8 mouse cellular contexts compared by ENCODE assay signal in genomic region chr9:49485892-49486311, GRCm38 (mm10). TPM values are rescaled to one million over a fixed set of nuclear protein-coding genes. Genes with fewer than 3 reads are reported as not detected.
DNase-seq lines count a peak whose midpoint lies in the region; ATAC-seq lines count a peak whose summit lies in the region.

Gene Ttc12 (minus strand): TSS chr9:49486225.

- H3K9me3 ChIP-seq in hindbrain, embryonic 16.5 days (ENCODE audit: control insufficient read depth, low read length), result no peaks in the 10 kb centered on the region

- H3K36me3 ChIP-seq in hindbrain, embryonic 16.5 days (ENCODE audit: control insufficient read depth, insufficient read depth, low read length), result no peaks in the 10 kb centered on the region

- DNase-seq in adipocyte (ENCODE audit: low spot score), result peak; percentile 40
- DNase-seq in cerebellum, postnatal 14 days, result peak; percentile 59 to 65
- peak; percentile 84 for DNase-seq in gastrocnemius, adult 8-10 months (ENCODE audit: low spot score in 2 of 2)
- peak; percentile 50 to 65 for DNase-seq in left cerebral cortex, postnatal 25 days (ENCODE audit: low spot score in 2 of 2)
- peak; percentile 72 to 78 for DNase-seq in right cerebral cortex, postnatal 10 days (ENCODE audit: low spot score in 2 of 2)
- peak; percentile 79 to 81 for DNase-seq in urinary bladder, postnatal 4 days (ENCODE audit: low spot score in 2 of 2)

- H3K4me2 ChIP-seq in hindbrain, embryonic 16.5 days (ENCODE audit: low read length), result peak within 1 kb of the TSS; percentile 70

- 0% methylated on average over 17 of the region's 18 CpGs for WGBS in hindbrain, embryonic 16.5 days

- intact Hi-C loops in left cerebral cortex, postnatal 25 days (cut with DNase I), result loop anchor here (10.0 kb wide), 1 partner anchor 841 kb away; no protein-coding TSS in a partner anchor

- H3K27ac ChIP-seq in hindbrain, embryonic 16.5 days (ENCODE audit: low read depth, low read length), result no peak within 1 kb of the TSS

- H3K27me3 ChIP-seq in hindbrain, embryonic 16.5 days (replicated peaks; ENCODE audit: control insufficient read depth, insufficient read depth, low read length), result peaks cover 4% of the 10 kb centered on the region; the same call in 1 of the 2 replicates

- peak; percentile 88 for ATAC-seq in hindbrain, embryonic 16.5 days
- ATAC-seq in megakaryocyte progenitor cell, adult 5-6 weeks (replicated peaks; ENCODE audit: poor library complexity), result peak; percentile 66

- H3K9ac ChIP-seq in hindbrain, embryonic 16.5 days (ENCODE audit: low read depth, low read length), result peak within 1 kb of the TSS; percentile 54

- peaks cover 13% of the 10 kb centered on the region for H3K4me1 ChIP-seq in hindbrain, embryonic 16.5 days (ENCODE audit: control insufficient read depth, insufficient read depth, low read depth, low read length)

- H3K4me3 ChIP-seq in hindbrain, embryonic 16.5 days (ENCODE audit: low read length), result peak within 1 kb of the TSS; percentile 48

RNA-seq across cellular contexts. Expression of gene Ttc12, which starts in this region (rescaled TPM):
- 1 to 10 TPM in 1 of 4 experiments, under 1 TPM in 3; 0.82 to 1.0 (median 0.91) TPM for total RNA-seq in gastrocnemius, adult 8-10 months (2022)
- polyA plus RNA-seq in hindbrain, embryonic 16.5 days (2015; fragmentation: Nextera tagmentation; extraction: Ambion mirVana), result 2.1 and 2.6 TPM in 2 replicates
- 1 to 10 TPM in 1 of 2 experiments, under 1 TPM in 1; 0.94 to 1.2 TPM for total RNA-seq in left cerebral cortex, postnatal 25 days (2021)
- 1.3 TPM in 2 replicates for total RNA-seq in megakaryocyte progenitor cell, adult 5-6 weeks (2015)
- total RNA-seq in megakaryocyte progenitor cell, adult 5-6 weeks (2017), result 0.95 and 3.2 TPM in 2 replicates
